Mouse (Mus musculus): ENCODE results near the gene Foxn2.

- TF ChIP-seq POLR2A (IDR thresholded peaks at IDR 0.05; ENCODE audit: borderline replicate concordance, extremely low read depth, insufficient read depth, insufficient read length, poor library complexity, severe bottlenecking) (no peak), CTCF (IDR thresholded peaks at IDR 0.05; ENCODE audit: borderline replicate concordance, extremely low read depth, insufficient read depth, insufficient read length) (no peak)
Observed at GRCm38 (mm10) chr17:88481062-88481461, 40.6 kb downstream of the Foxn2 start.

Measured in brain, embryonic 14.5 days (tissue).